Mouse (Mus musculus) ES-E14 (cell line): Measurements from ENCODE around the gene Bicra.

Source experiments
- CHD2 ChIP-seq: IDR thresholded peaks from 2 replicates; pipeline ENCODE4 v1.6.1; 2014; ENCODE audit warnings: mild to moderate bottlenecking, low read depth, low read length, inconsistent platforms
- HCFC1 ChIP-seq: IDR thresholded peaks from 2 replicates; pipeline ENCODE4 v1.6.1; 2012; ENCODE audit warnings: low read length, inconsistent platforms, borderline replicate concordance; ENCODE audit not compliant: insufficient read depth
- ZNF384 ChIP-seq: IDR thresholded peaks from 2 replicates; pipeline ENCODE4 v1.6.1; 2012; ENCODE audit warnings: low read depth, low read length, inconsistent platforms

DNA sequence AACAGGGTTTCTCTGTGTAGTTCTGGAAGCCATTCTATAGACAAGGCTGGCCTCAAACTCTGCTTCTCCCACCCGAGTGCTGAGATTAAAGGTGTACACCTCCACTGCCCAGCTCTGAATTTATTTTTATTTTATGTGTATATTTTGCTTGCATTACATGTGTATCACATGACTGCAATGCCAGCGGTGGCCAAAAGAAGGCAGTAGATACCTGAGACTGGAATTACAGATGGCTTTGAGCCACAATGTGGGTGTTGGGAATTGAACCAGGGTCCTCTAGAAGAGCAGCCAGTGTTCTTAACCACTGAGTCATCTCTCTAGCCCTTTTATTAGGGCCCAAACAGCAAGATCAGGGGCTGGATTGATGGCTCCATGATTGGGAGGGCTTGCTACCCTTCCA, 117.2 kb downstream of the Bicra start:
- TF ChIP-seq CHD2, result no peak
- no peak for TF ChIP-seq ZNF384
- no peak for TF ChIP-seq HCFC1
